Mouse (Mus musculus) embryonic facial prominence, embryonic 14.5 days (tissue): ENCODE results near the gene Olfr1095. TPM values are rescaled to one million over a fixed set of nuclear protein-coding genes. Genes with fewer than 3 reads are reported as not detected.

Source experiments
- ATAC-seq: fragments of 200-750 bp; cut with Nextera tagmentation; 2 replicates; pipeline ENCODE4 v1.8.0; 2017; ENCODE audit warnings: low read depth, moderate number of reproducible peaks, moderate TSS enrichment
- DNase-seq: peaks from one replicate; pipeline ENCODE4 v3.0.0-alpha.2; 2015; ENCODE audit warnings: low spot score
- H3K27ac ChIP-seq: fragments of 300-500 bp; sonication (generic); replicated peaks from 2 replicates; pipeline ENCODE4 v1.5.1; 2014; ENCODE audit warnings: low read depth, mild to moderate bottlenecking, low read length, moderate library complexity
- H3K27me3 ChIP-seq: fragments of 300-500 bp; sonication (generic); replicated peaks from 2 replicates; pipeline ENCODE4 v1.6.1; 2014; ENCODE audit warnings: low read length; ENCODE audit not compliant: control insufficient read depth, insufficient read depth
- H3K36me3 ChIP-seq: fragments of 300-500 bp; sonication (generic); 2 replicates; pipeline ENCODE4 v1.6.1; 2014; ENCODE audit warnings: low read length, mixed read lengths; ENCODE audit not compliant: control insufficient read depth, insufficient read depth
- H3K4me1 ChIP-seq: fragments of 300-500 bp; sonication (generic); 2 replicates; pipeline ENCODE4 v1.6.1; 2014; ENCODE audit warnings: antibody characterized with exemption, low read length; ENCODE audit not compliant: control insufficient read depth, insufficient read depth
- H3K4me2 ChIP-seq: fragments of 300-500 bp; sonication (generic); 2 replicates; pipeline ENCODE4 v1.6.1; 2014; ENCODE audit warnings: low read depth, mild to moderate bottlenecking, low read length, moderate library complexity, mixed read lengths
- H3K4me3 ChIP-seq: fragments of 300-500 bp; sonication (generic); 2 replicates; pipeline ENCODE4 v1.5.1; 2014; ENCODE audit warnings: low read depth, mild to moderate bottlenecking, low read length
- H3K9ac ChIP-seq: fragments of 300-500 bp; sonication (generic); 2 replicates; pipeline ENCODE4 v1.6.1; 2014; ENCODE audit warnings: low read depth, mild to moderate bottlenecking, low read length, moderate library complexity, mixed read lengths
- H3K9me3 ChIP-seq: fragments of 300-500 bp; sonication (generic); 2 replicates; pipeline ENCODE4 v1.6.1; 2016; ENCODE audit warnings: low read length; ENCODE audit not compliant: control insufficient read depth
- WGBS: fragments of 180-500 bp; shearing (Covaris S2); extraction: QIAGEN DNeasy Blood & Tissue Kit; methylation state at CpG from one replicate; pipeline ENCODE4 v1.1.7; 2014; 5-methylcytosine and 5-hydroxymethylcytosine counted together
- polyA plus RNA-seq: library from polyadenylated mRNA; unstranded; fragments of >200 nt; fragmentation: Nextera tagmentation; extraction: Ambion mirVana; gene quantifications from 2 replicates; pipeline ENCODE4 v1.2.1, GENCODE M21; 2014

Gene Olfr1095
- not detected in 2 replicates for polyA plus RNA-seq

- ATAC-seq, result no peak
- Histone ChIP-seq H3K27ac (no peak within 1 kb of the TSS), H3K4me3 (no peak within 1 kb of the TSS), H3K36me3 (no peaks in the 10 kb centered on the region), H3K4me2 (no peak within 1 kb of the TSS), H3K27me3 (no peaks in the 10 kb centered on the region), H3K9me3 (no peaks in the 10 kb centered on the region), H3K4me1 (no peaks in the 10 kb centered on the region), H3K9ac (no peak within 1 kb of the TSS)
- 89% methylated on average over 3 of the region's 3 CpGs for WGBS
- DNase-seq, result no peak
Observed at GRCm38 (mm10) chr2:86851596-86851995, at the start of gene Olfr1095. Gene Olfr1095, minus strand, starts transcription at chr2:86851696.

GRCm38 (mm10) chr2:86892116-86892515 is 40.6 kb upstream of the Olfr1095 start, which contains the start of gene Olfr1097:
Gene Olfr1097, minus strand, starts transcription at chr2:86892216.
- no peak within 1 kb of the TSS for H3K9ac ChIP-seq
- H3K36me3 ChIP-seq, result no peaks in the 10 kb centered on the region
- no peak within 1 kb of the TSS for H3K4me3 ChIP-seq
- ATAC-seq, result no peak
- DNase-seq, result no peak
- no peaks in the 10 kb centered on the region for H3K27me3 ChIP-seq
- no peak within 1 kb of the TSS for H3K27ac ChIP-seq
- 93% methylated on average over 1 of the region's 1 CpGs for WGBS
- H3K9me3 ChIP-seq, result no peaks in the 10 kb centered on the region
- no peaks in the 10 kb centered on the region for H3K4me1 ChIP-seq
- H3K4me2 ChIP-seq, result no peak within 1 kb of the TSS

- Histone ChIP-seq H3K4me2 (no peak within 1 kb of the TSS), H3K27me3 (no peaks in the 10 kb centered on the region), H3K9ac (no peak within 1 kb of the TSS), H3K4me1 (no peaks in the 10 kb centered on the region), H3K36me3 (no peaks in the 10 kb centered on the region), H3K4me3 (no peak within 1 kb of the TSS), H3K9me3 (0 out of 2 replicates have a peak, but pooled peaks cover 3% of the 10 kb centered on the region), H3K27ac (no peak within 1 kb of the TSS)
- DNase-seq (no peak), ATAC-seq (no peak)
- WGBS, result 47% methylated on average over 1 of the region's 1 CpGs
Observed at GRCm38 (mm10) chr2:86874702-86875101, 23.2 kb upstream of the Olfr1095 start, which contains the start of gene Gm13723. Gene Gm13723, minus strand, starts transcription at chr2:86874802.

DNA sequence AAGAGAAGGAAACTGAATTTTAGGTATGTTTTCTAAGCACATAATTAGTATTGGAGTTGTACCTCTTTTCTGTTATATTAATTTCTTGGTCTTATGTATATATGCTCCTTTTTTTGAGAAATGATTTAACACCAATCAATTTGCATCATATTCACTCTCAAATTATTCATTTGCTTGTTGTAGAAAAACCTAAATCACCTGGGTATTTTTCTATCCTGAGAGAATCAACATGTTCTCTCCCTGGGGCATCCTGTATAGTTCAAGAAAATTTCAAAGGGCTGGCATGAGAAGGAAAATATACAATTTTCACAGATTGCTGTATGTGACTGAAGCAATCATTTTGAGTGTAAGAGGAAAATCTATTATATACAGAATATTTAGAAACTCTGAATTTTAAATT is 27.1 kb downstream of the Olfr1095 start, which contains the start of gene Olfr1094:
Gene Olfr1094, plus strand, starts transcription at position 301 of the 400 bp plus-strand sequence.
- Histone ChIP-seq H3K27ac (no peak within 1 kb of the TSS), H3K9ac (no peak within 1 kb of the TSS), H3K27me3 (no peaks in the 10 kb centered on the region), H3K36me3 (no peaks in the 10 kb centered on the region), H3K9me3 (0 out of 2 replicates have a peak, but pooled peaks cover 4% of the 10 kb centered on the region), H3K4me1 (no peaks in the 10 kb centered on the region), H3K4me3 (no peak within 1 kb of the TSS), H3K4me2 (no peak within 1 kb of the TSS)
- ATAC-seq (no peak), DNase-seq (no peak)

DNA sequence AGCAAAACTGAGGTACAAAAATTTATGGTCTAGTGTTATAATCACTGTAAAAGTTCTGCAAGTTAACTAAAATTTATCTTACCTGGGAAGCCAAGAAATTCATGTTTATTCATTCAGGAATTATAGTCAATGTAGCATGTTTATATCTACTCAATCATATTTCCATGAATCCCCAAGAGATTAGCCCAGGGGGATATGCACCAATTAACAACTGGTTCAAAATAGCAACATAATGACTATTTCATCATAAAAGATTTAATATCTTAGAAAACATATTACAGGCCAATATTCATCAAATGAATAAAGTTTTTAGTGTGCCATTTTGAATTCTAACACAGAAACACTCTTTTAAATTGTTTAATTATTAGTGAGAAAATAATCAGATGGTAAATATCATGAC is 41.6 kb downstream of the Olfr1095 start, which contains the start of gene Olfr141:
Gene Olfr141, minus strand, starts transcription at position 101 of the 400 bp plus-strand sequence.
- no peaks in the 10 kb centered on the region for H3K9me3 ChIP-seq
- H3K27ac ChIP-seq, result no peak within 1 kb of the TSS
- H3K4me1 ChIP-seq, result no peaks in the 10 kb centered on the region
- no peak within 1 kb of the TSS for H3K4me2 ChIP-seq
- ATAC-seq (no peak), DNase-seq (no peak)
- H3K9ac ChIP-seq, result no peak within 1 kb of the TSS
- H3K4me3 ChIP-seq, result no peak within 1 kb of the TSS
- no peaks in the 10 kb centered on the region for H3K36me3 ChIP-seq
- H3K27me3 ChIP-seq, result no peaks in the 10 kb centered on the region

Other genes with a start within 250 kb of the Olfr1095 start
- not detected in 2 replicates for gene Olfr1084, start 212.0 kb downstream of the Olfr1095 start, polyA plus RNA-seq
- gene Olfr1085, start 189.7 kb downstream of the Olfr1095 start, polyA plus RNA-seq, result not detected in 2 replicates
- gene Olfr1086, start 171.6 kb downstream of the Olfr1095 start, polyA plus RNA-seq, result not detected in 2 replicates
- not detected in 2 replicates for gene Olfr1087, start 153.3 kb downstream of the Olfr1095 start, polyA plus RNA-seq
- not detected in 2 replicates for gene Olfr1089, start 118.0 kb downstream of the Olfr1095 start, polyA plus RNA-seq
- gene Olfr1090, start 92.7 kb downstream of the Olfr1095 start, polyA plus RNA-seq, result not detected in 2 replicates
- gene Olfr1093, start 69.2 kb downstream of the Olfr1095 start, polyA plus RNA-seq, result not detected in 2 replicates
- not detected in 2 replicates for gene Olfr141, start 41.7 kb downstream of the Olfr1095 start, polyA plus RNA-seq
- gene Olfr1094, start 27.0 kb downstream of the Olfr1095 start, polyA plus RNA-seq, result not detected in 2 replicates
- gene Gm13723, start 23.1 kb upstream of the Olfr1095 start, polyA plus RNA-seq, result not detected in 2 replicates
- gene Olfr1097, start 40.5 kb upstream of the Olfr1095 start, polyA plus RNA-seq, result 0.05 TPM in 1 of 2 replicates, not detected in the other
- gene Olfr1098, start 72.8 kb upstream of the Olfr1095 start, polyA plus RNA-seq, result 0.06 TPM in 1 of 2 replicates, not detected in the other
- not detected in 2 replicates for gene Olfr1099, start 109.0 kb upstream of the Olfr1095 start, polyA plus RNA-seq
- gene Olfr1100, start 128.3 kb upstream of the Olfr1095 start, polyA plus RNA-seq, result not detected in 2 replicates
- not detected in 2 replicates for gene Olfr1101, start 139.5 kb upstream of the Olfr1095 start, polyA plus RNA-seq
- gene Olfr1102, start 146.7 kb upstream of the Olfr1095 start, polyA plus RNA-seq, result not detected in 2 replicates
- 0.24 TPM in 1 of 2 replicates, not detected in the other for gene Olfr1104, start 175.4 kb upstream of the Olfr1095 start, polyA plus RNA-seq
- gene Olfr1105, start 184.8 kb upstream of the Olfr1095 start, polyA plus RNA-seq, result 0.18 TPM in 1 of 2 replicates, not detected in the other
- not detected in 2 replicates for gene Olfr1106, start 200.6 kb upstream of the Olfr1095 start, polyA plus RNA-seq
- gene Olfr1107, start 224.1 kb upstream of the Olfr1095 start, polyA plus RNA-seq, result not detected in 2 replicates
- not detected in 2 replicates for gene Olfr1109, start 244.3 kb upstream of the Olfr1095 start, polyA plus RNA-seq